Mouse (Mus musculus): ENCODE measurements around the gene Vhl.
"Not testable (repeated sequence)": the region's sequence is repeated elsewhere in the genome, so short reads cannot be mapped to it uniquely, and the experiment has no call there.

Gene Vhl

DNA sequence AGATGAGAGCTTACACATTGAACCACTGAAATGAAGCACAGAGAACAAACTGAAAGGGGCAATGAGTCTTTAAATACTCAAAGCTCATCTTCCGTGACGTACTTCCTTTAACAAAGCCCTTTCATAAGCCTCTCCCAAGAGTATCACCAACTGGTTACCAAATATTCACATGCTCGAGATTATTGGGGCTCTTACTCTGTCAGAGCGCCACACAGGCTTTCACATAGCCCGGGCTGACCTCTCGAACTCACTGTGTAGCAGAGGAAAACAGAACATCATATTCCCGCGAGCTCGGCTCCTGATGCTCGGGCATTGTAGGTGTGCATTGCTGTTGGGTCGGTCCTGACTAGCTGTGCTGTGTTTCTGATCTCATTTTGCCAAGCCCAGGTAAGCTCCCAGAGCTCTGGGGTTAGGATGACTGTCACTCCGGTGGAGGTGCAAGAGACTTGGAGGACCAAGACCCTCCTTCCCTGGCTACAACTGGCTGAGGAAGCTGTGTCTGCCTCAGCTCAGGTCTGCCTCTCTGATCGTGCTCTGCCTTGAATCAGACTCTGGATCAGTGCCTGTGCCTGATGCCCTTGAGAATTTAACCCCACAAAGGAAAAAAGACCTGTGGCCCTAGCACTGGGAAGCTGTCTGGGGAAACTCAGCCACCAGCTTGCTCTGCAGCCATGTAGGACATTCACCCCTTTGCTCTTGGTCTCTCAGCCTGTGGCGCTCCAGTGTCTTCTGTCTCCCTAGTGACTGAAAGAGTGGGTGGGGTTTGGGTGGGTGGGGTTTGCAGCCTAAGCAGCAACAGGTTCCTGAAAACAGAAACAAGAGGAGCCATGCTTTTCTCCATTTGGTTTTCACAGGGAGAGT lies 37.0 kb downstream of the Vhl start:
- no peak for DNase-seq (ENCODE audit: low read depth, low spot score)

DNA sequence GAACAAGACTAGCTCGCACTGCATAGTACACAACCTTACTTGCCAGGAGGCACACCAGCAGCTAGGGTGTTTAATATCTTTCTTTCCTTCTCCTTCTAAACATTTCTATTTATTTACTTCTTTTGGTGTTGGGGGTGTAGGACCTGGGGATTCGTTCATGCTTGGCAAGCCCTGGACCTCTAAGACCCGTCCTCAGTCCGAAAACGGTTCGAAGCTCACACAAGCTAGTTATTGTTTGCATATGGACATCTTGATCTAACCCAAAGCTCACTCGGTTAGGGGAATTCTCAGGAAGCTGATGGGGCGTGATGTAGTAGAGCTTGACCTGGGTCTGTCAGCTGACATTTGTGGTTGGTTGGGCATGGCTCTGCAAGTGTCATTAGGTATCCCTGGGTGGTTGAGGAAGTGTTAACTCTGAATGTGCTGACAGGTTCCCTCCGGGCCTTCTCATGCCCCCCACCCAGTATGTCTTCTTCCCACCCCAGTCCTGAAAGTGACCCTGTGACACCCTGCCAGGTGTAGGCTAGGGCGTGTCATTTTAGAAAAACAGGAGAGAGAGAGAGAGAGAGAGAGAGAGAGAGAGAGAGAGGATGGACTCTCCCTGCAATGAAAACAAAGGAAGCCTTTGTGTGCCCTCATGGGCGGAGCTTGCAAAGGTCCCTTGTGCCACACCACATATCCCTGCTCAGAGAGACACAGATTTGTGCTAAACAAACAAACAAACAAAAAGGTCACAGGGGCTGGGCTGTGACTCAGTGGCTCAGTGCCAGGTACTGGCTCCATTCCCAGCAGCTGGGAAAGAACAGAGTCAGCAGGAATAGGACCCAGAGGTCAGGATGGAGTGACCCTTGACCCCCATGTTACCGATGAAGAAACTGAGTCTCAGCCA lies 37.8 kb downstream of the Vhl start:
- no peak for DNase-seq (ENCODE audit: low read depth, low spot score)

- DNase-seq (ENCODE audit: low read depth, low spot score), result no peak
Observed at GRCm38 (mm10) chr6:113662964-113663700, 39.4 kb downstream of the Vhl start.

- DNase-seq (ENCODE audit: low read depth, low spot score), result no peak
Observed at GRCm38 (mm10) chr6:113664305-113664704, 40.5 kb downstream of the Vhl start.

DNA sequence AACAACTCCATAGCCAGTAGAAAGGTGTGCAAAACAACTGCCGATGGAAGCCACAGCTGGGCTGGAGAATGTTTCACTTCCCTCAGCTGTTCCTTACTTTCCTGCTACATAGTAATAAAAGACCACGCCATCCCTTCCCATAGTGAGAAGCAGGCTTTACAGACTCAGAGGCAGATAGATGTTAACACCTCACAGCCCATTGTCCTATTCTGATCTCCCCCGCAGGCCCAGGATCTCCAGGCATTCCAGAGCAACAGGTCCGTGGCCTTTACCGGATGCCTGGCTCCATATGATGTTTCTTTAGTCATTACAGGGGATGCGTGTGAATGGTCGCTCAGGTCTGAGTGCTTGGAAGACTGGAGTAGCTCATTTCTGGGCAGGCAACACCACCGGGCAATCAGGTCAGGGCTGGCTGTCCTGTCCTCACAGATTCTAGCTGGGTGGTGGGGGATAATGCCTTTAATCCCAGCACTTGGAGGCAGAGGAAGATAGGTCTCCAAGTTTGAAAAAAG lies 43.9 kb downstream of the Vhl start:
- no peak for DNase-seq (ENCODE audit: low read depth, low spot score)

- no peak for DNase-seq (ENCODE audit: low read depth, low spot score)
Observed at GRCm38 (mm10) chr6:113668287-113669154, 44.8 kb downstream of the Vhl start.

- peak; percentile 73 for DNase-seq (ENCODE audit: low read depth, low spot score)
Observed at GRCm38 (mm10) chr6:113669821-113670220, 46.1 kb downstream of the Vhl start.

DNA sequence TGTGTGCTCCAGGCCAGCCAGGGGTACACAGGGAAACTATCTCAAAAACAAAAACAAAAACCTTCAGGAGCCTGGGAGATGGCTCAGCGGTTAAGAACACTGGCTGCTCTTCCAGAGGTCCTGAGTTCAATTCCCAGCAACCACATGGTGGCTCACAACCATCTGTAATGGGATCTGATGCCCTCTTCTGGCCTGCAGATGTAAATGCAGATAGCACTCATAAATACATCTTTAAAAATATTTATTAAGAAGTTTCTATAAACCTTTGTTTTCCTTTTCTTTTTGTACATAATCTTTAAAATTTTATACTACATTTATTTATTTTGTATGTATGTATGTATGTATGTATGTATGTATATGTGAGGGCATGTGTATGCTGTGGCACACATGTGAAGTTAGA lies 48.3 kb downstream of the Vhl start:
- DNase-seq (ENCODE audit: low read depth, low spot score), result not testable (repeated sequence)

DNA sequence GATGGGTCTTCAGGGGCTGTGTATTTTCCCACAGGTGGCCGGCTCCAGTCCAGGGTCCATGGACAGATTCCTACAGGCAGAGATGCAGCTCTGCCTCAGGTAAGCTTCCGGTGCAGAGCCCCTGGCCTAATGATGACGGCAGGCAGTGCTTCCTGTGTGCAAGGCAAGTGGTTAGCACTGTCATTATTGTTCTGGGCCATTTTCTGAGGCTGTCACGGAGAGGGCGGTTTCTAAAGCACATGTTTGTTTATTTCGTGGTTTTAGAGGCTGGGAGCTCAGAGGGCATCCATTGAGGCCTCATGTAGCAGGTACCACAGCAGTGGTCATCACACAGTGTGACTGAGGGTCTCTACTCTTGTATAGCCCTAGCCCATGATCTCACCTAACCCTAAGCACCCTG lies 49.2 kb downstream of the Vhl start:
- no peak for DNase-seq (ENCODE audit: low read depth, low spot score)

DNA sequence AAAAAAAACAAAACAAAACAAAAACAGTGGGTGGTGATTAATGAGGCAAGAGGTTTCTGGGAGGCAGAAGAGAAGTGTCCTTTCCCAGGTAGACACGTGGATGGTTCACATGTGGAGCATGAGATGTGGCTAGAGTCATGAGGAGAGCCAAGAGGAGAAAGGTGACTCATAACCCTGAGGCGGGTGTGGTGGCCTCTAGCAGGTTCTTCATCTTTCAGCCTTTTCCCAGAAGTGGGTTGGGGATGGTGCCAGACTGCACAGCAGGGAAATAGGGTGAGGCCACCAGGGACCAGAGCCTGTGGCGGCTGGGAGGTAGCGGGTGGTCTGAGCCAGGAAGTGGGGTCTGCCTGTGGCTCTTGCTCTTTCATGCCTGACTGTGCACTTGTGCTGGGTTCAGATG lies 51.5 kb downstream of the Vhl start:
- DNase-seq (ENCODE audit: low read depth, low spot score), result no peak

GRCm38 (mm10) chr6:113675991-113676390 lies 52.2 kb downstream of the Vhl start:
- DNase-seq (ENCODE audit: low read depth, low spot score), result no peak

- DNase-seq (ENCODE audit: low read depth, low spot score), result no peak
Observed at GRCm38 (mm10) chr6:113677070-113677734, 53.4 kb downstream of the Vhl start.

- DNase-seq (ENCODE audit: low read depth, low spot score), result no peak
Observed at GRCm38 (mm10) chr6:113678246-113679012, 54.7 kb downstream of the Vhl start.

- DNase-seq (ENCODE audit: low read depth, low spot score), result no peak
Observed at GRCm38 (mm10) chr6:113679993-113680566, 56.3 kb downstream of the Vhl start.

Data from skeletal muscle tissue, adult 2 months (tissue).